Mouse (Mus musculus): ENCODE data around the gene Kif1b.

Kif1b gene

GRCm38 (mm10) chr4:149286287-149287137 is 21.0 kb downstream of the Kif1b start:
- in situ Hi-C loops (cut with MboI; ENCODE audit: low pct_unique_long_range_greater_than_20kb in 1 of 2, low sequenced_read_pairs in 2 of 2, unreplicated experiment in 1 of 2): no loop called here

DNA sequence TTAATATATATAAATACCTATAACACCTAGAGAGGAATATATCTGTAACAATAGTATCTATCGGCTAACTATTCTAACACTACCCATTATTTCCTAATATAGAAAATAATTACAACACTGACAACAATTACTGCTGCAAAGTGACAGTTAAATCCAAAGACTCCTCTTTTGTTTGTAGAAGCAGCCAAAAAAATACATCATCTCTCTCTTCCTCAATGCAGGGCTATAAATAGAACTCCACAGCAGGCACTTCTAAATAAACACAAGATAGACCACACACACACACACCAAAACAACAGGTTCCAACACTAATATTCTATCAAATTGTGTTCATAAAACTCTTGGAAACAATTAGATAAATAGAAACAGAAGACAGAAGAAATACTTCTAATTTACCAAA is 21.8 kb downstream of the Kif1b start:
- in situ Hi-C loops (cut with MboI; ENCODE audit: low pct_unique_long_range_greater_than_20kb in 1 of 2, low sequenced_read_pairs in 2 of 2, unreplicated experiment in 1 of 2): no loop called here

DNA sequence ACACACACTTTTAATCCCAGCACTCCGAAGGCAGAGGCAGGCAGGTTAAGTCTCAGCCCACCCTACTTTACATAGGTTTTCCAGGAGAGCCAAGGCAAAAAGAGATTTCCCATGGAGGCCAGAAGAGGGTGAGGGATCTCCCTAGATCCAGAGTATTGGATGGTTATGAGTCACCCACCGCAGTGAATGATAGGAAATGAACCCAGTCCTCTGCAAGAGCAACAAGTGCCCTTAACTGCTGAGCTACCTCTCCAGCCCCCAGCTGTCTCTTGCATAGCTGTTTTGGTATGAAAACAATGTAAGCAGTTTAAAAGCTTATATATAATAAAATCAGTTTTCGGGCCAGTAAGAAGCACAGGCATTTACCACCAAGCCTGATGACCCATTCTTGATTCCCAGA is 24.5 kb downstream of the Kif1b start:
- in situ Hi-C loops (cut with MboI; ENCODE audit: low pct_unique_long_range_greater_than_20kb in 1 of 2, low sequenced_read_pairs in 2 of 2, unreplicated experiment in 1 of 2): no loop called here

DNA sequence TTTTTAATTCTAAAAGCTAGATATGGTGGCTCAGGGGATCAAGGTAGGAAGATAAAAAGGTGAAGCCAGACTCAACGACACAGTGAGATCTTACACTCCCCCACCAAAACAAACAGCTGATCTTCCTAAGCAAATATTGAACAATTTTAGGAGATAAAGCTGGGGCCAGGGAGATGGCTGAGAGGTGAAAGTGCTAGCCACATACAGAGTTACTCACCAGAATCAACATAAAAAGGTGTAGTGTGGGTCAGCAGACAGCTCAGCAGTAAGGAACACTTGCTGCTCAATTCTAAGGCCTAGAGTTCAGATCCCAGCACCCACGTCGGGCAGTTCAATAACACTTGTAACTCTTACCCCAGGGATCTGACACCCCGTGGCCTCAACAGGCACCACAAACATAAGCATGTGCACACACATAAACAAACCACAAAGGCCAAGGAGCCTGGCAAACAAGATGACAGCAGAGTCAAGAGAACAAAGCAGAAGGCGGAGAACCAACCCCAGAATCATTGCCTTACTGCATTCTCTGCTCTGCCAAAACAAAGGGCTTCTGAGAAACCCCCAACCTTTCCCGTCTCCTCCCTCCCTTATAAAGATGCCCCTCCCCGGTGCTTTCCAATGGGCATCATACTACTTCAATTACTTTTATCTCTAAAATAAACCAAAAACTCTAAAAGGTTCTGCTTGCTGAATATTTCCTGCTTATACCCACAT is 25.3 kb downstream of the Kif1b start:
- in situ Hi-C loops (cut with MboI; ENCODE audit: low pct_unique_long_range_greater_than_20kb in 1 of 2, low sequenced_read_pairs in 2 of 2, unreplicated experiment in 1 of 2): no loop called here

DNA sequence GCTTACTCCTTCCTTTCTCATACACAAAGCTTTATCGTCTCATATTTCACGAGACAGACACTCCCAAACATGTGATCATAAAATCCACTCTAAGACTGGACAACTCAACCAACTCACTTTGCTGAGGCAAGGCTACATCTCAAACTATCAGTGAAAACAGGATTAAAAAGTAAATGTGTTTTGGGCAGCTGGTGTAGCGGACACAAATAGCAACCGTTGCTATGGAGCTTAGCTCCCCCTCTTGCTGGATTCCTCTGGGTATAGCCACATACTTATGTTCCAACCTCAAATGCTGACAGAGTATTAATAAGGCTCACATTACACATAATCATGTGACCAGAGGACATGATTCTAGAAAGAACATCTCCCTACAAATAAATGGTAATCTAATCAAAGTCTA is 29.9 kb downstream of the Kif1b start:
- in situ Hi-C loops (cut with MboI; ENCODE audit: low pct_unique_long_range_greater_than_20kb in 1 of 2, low sequenced_read_pairs in 2 of 2, unreplicated experiment in 1 of 2): no loop called here

DNA sequence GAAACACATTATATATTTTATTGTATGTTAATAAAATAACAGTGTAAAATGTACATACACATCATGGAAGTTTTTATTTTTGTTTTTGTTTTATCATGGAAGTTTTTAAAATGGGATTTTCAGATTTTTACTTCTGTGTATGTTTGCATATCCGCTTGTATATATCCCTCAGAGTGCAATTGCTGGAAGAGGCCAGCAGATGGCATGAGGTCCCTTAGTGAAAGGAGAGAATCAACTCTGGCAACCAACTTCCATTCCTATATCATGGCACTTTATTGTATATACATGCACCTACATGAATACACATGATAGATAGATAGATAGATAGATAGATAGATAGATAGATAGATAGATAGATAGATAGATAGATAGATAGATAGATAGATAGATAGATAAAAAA is 34.4 kb downstream of the Kif1b start:
- in situ Hi-C loops (cut with MboI; ENCODE audit: low pct_unique_long_range_greater_than_20kb in 1 of 2, low sequenced_read_pairs in 2 of 2, unreplicated experiment in 1 of 2): no loop called here

GRCm38 (mm10) chr4:149270541-149270940 is 37.0 kb downstream of the Kif1b start:
- in situ Hi-C loops (cut with MboI; ENCODE audit: low pct_unique_long_range_greater_than_20kb in 1 of 2, low sequenced_read_pairs in 2 of 2, unreplicated experiment in 1 of 2): no loop called here

GRCm38 (mm10) chr4:149269026-149269425 is 38.5 kb downstream of the Kif1b start:
- in situ Hi-C loops (cut with MboI; ENCODE audit: low pct_unique_long_range_greater_than_20kb in 1 of 2, low sequenced_read_pairs in 2 of 2, unreplicated experiment in 1 of 2): no loop called here

GRCm38 (mm10) chr4:149264895-149265294 is 42.6 kb downstream of the Kif1b start:
- in situ Hi-C loops (cut with MboI; ENCODE audit: low pct_unique_long_range_greater_than_20kb in 1 of 2, low sequenced_read_pairs in 2 of 2, unreplicated experiment in 1 of 2): no loop called here

- in situ Hi-C loops (cut with MboI; ENCODE audit: low pct_unique_long_range_greater_than_20kb in 1 of 2, low sequenced_read_pairs in 2 of 2, unreplicated experiment in 1 of 2): no loop called here
Measured at GRCm38 (mm10) chr4:149263218-149263617, 44.3 kb downstream of the Kif1b start.

DNA sequence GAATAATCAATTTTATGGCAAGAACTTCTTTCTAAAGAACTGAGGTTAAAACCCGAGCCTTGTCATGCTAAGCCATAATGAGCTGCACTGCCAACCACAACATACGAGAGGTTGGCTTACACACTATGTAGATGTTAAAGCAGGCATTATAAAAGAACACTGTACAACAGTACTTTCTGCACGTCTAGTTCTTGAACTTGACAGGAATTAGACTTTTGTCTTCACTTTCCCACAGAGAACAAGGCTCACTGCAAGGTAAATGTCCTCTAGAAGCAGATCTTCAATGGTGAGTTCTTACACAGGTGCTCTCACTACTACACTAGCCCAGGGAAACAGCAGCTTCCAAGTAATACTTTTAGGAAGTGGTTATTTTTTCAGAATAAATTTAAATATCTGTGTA is 46.0 kb downstream of the Kif1b start:
- in situ Hi-C loops (cut with MboI; ENCODE audit: low pct_unique_long_range_greater_than_20kb in 1 of 2, low sequenced_read_pairs in 2 of 2, unreplicated experiment in 1 of 2): no loop called here

GRCm38 (mm10) chr4:149260911-149261310 is 46.6 kb downstream of the Kif1b start:
- in situ Hi-C loops (cut with MboI; ENCODE audit: low pct_unique_long_range_greater_than_20kb in 1 of 2, low sequenced_read_pairs in 2 of 2, unreplicated experiment in 1 of 2): no loop called here

DNA sequence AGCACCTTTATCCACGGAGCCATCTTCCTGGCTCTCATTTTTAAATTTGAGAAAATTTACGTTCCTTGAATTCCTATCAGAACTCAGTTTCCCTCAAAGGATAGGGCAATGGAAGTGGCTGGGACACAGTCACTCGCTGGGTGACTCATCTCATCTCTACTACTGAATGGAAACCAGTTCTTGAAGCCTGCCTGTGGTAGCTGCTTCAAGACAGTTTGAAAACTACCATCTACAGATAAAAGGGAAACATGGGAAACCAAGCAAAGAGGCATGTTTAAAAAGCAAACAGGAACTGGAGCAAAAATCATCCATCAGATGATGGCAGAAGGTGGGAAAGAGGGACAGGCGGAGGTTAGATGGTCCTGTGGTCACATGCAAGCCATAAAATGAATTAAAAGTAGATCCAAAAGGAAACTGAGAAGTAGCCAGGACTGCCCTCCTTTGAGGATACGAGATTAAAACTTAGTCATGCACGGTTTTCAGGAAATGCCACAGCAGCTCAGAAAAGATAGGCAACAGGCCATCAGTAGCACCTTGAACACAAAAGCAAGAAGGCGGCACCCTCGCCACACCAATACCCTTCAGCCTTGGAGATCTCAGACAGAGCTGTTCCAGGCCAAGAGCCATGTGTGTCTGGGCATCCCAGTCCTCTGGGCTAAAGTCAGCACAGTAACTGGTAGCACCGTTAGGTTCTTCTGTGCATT is 48.0 kb downstream of the Kif1b start:
- in situ Hi-C loops (cut with MboI; ENCODE audit: low pct_unique_long_range_greater_than_20kb in 1 of 2, low sequenced_read_pairs in 2 of 2, unreplicated experiment in 1 of 2): no loop called here

- in situ Hi-C loops (cut with MboI; ENCODE audit: low pct_unique_long_range_greater_than_20kb in 1 of 2, low sequenced_read_pairs in 2 of 2, unreplicated experiment in 1 of 2): no loop called here
Measured at GRCm38 (mm10) chr4:149258926-149259325, 48.6 kb downstream of the Kif1b start.

GRCm38 (mm10) chr4:149256511-149257300 is 50.8 kb downstream of the Kif1b start:
- in situ Hi-C loops (cut with MboI; ENCODE audit: low pct_unique_long_range_greater_than_20kb in 1 of 2, low sequenced_read_pairs in 2 of 2, unreplicated experiment in 1 of 2): no loop called here

GRCm38 (mm10) chr4:149255277-149256270 is 51.9 kb downstream of the Kif1b start:
- in situ Hi-C loops (cut with MboI; ENCODE audit: low pct_unique_long_range_greater_than_20kb in 1 of 2, low sequenced_read_pairs in 2 of 2, unreplicated experiment in 1 of 2): no loop called here

- in situ Hi-C loops (cut with MboI; ENCODE audit: low pct_unique_long_range_greater_than_20kb in 1 of 2, low sequenced_read_pairs in 2 of 2, unreplicated experiment in 1 of 2): no loop called here
Measured at GRCm38 (mm10) chr4:149254827-149255226, 52.7 kb downstream of the Kif1b start.
